Mouse (Mus musculus): ENCODE measurements around the gene Stum.
A peak's percentile ranks its signal among the peaks of the same experiment; 100 is the strongest.

Gene Stum

DNA sequence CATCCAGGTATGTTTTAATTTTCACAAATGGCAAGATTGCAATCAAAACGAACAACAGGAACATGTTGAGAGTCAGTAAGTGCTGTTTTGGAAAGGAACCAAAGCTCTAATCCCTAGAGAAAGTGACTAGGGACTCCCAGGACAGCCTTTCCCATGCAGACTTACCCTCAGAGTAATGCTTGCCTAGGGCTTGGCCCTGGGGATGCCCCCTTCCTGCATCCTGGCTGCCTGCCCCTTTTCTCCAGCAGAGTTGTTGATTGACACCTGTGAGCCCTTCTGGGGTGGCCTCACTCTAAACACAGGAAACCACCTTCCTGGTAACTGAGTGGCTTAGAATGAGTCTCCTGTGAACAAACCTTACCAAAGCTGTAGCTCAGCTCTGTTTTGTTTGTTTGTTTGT lies 94.8 kb downstream of the Stum start:
- peak in 1 of 2 experiments; percentile 72 for DNase-seq (ENCODE audit: inconsistent age in 2 of 2, low spot score in 1 of 2)

DNA sequence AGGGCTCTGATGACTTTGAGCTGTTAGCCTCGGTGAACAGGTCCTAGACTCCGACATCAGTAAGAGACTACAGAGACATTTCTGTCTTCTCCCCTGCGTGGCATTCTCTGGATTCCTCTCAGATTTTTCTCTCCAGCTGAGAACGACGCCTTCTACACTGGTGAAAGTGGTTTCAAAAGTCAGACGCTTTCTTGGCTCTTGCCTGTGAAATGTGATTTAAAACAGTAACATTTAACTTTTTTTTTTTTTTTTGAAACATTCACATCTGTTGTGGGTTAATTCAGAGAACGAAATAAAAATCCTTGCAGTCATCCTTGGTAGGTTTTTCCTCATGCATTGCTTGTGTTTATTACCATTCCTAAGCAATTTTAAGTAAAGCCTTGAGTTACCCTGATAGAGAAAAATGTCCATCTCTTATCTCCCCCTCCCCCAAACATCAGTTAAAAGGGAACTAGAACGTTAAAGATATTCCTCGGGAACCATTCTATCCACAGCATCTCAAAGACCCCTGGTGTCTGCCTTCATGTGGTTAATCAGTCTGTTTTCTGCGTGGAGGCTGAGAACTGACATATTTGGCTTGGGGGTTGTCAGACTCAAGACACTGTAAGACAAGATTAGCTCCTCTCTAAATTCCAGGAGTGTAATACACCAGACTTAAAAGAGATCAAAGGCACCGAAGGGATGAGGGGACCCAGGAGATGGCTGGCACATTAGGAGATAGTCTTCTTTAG lies 95.4 kb downstream of the Stum start:
- peak in 1 of 2 experiments; percentile 68 for DNase-seq (ENCODE audit: inconsistent age in 2 of 2, low spot score in 1 of 2)

DNA sequence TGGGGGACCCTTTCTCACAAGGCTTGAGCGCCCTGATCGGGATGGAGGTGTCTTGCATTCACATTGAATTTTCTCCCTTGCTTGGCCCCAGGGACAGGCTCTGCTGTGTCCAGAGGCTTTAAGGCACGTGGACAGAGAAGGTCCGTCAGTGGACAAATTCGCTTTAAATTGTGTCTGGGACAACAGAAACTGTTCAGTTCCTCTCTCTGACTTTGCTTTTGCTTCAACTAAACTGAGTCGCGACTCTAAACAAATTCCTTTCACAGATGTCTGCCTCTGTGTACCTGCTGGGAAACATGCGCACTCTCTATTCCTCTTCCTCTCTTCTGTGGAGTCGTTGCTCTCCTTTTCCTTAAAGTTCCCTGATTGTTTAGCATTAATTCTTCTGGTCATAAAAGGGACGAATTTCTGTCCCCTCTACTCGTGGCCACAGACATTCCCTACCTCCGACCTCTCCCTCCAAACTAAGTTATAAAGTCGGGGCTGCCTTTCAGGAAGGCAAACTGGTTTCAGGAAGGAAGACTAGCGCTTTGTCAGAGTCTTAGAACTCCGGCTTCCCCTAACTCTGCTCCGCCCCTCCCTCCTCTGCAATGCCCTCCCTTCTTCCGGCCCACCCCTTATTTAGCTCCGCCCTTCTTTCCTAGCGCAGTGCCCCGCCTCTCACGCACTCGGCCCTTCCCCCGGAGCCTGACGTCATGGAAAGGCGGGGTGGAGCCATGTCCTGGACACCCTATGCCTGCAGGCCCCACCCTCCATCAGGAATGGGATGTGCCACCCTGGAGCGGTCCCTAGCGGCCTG lies 96.2 kb downstream of the Stum start:
- peak; percentile 100 for DNase-seq (ENCODE audit: inconsistent age in 2 of 2, low spot score in 1 of 2)

DNA sequence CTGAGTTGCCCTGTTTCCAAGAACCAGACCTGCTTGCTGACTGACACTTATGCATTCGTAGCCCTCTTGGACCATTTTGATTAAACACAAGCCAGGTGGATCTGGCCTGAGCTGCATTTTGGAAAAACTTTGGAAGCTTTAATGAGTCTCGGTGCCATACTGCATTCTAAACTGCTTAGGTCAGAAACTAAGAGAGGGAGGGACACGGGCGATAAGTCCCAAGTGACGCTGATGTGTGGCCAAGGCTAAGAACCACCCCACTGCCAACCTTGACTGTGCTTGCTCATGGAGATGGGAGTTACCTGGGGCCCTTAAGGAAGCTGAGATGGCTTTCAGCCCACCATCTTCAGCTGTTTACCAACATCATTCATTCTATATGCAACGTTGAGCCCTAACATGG lies 98.0 kb downstream of the Stum start:
- DNase-seq (ENCODE audit: inconsistent age in 2 of 2, low spot score in 1 of 2): peak in 1 of 2 experiments; percentile 73

GRCm38 (mm10) chr1:180384486-180384885 lies 98.8 kb downstream of the Stum start:
- peak; percentile 74 to 84 for DNase-seq (ENCODE audit: inconsistent age in 2 of 2, low spot score in 1 of 2)

DNA sequence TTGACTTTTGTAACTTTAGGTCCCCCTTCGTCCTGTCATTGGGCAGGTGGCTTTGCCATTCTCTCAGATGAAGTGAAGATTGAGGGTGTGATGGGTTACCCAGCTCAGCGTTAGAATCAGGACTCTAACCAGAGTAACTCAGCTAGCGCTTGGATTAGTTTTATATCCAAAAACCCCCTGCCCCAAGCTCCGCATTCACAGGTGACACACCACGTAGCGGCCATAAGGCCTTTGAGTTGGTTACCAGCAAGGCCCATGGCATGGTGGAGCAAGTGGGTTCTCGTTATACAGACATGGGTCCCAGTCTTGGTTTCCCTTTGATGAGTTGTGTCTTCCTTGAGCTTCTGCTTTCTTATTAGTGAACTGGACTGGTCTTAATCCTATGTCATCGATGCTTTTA lies 99.4 kb downstream of the Stum start:
- DNase-seq (ENCODE audit: inconsistent age in 2 of 2, low spot score in 1 of 2): no peak

Measured in adrenal gland, adult (tissue).